8 mouse cellular contexts compared by ENCODE assay signal in genomic region chr15:78529428-78529990, GRCm38 (mm10). TPM values are rescaled to one million over a fixed set of nuclear protein-coding genes. Genes with fewer than 3 reads are reported as not detected.
DNase-seq lines count a peak whose midpoint lies in the region; ATAC-seq and TF ChIP-seq lines count a peak whose summit lies in the region.

No protein-coding gene starts in this region.

- DNase-seq in thymus, postnatal 4 days = peak; percentile 30
- DNase-seq in thymus, postnatal 25 days = no peak
- peak; percentile 82 for DNase-seq in heart, postnatal 0 days (ENCODE audit: low spot score)
- DNase-seq in kidney, postnatal 36 days = peak; percentile 62 to 78
- DNase-seq in ovary, adult 18-20 months (ENCODE audit: low spot score) = peak; percentile 74

- H3K9me3 ChIP-seq in forebrain, embryonic 12.5 days = no peaks in the 10 kb centered on the region
- no peaks in the 10 kb centered on the region for H3K9me3 ChIP-seq in heart, postnatal 0 days (replicated peaks; ENCODE audit: control insufficient read depth, low read length)
- H3K9me3 ChIP-seq in liver, embryonic 16.5 days (replicated peaks; ENCODE audit: control insufficient read depth, low read length) = no peaks in the 10 kb centered on the region

- peak overlapping the region; percentile 61 for H3K9ac ChIP-seq in forebrain, embryonic 12.5 days
- peak overlapping the region; percentile 63 for H3K9ac ChIP-seq in heart, postnatal 0 days (replicated peaks; ENCODE audit: low read depth, low read length)
- peak overlapping the region; percentile 25 for H3K9ac ChIP-seq in liver, embryonic 16.5 days (ENCODE audit: low read depth, low read length)

- H3K4me2 ChIP-seq in forebrain, embryonic 12.5 days = peak overlapping the region; percentile 53
- peak overlapping the region; percentile 75 for H3K4me2 ChIP-seq in heart, postnatal 0 days (ENCODE audit: low read depth, low read length)
- H3K4me2 ChIP-seq in liver, embryonic 16.5 days (ENCODE audit: low read depth, low read length) = peak overlapping the region; percentile 41

- H3K27me3 ChIP-seq in forebrain, embryonic 12.5 days = peaks cover 17% of the 10 kb centered on the region
- no peaks in the 10 kb centered on the region for H3K27me3 ChIP-seq in heart, postnatal 0 days (ENCODE audit: control insufficient read depth, insufficient read depth, low read length)
- H3K27me3 ChIP-seq in liver, embryonic 16.5 days (ENCODE audit: control insufficient read depth, insufficient read depth, low read depth, low read length) = no peaks in the 10 kb centered on the region

- peak; percentile 28; the same call in 1 of the 2 replicates for ATAC-seq in forebrain, embryonic 12.5 days (ENCODE audit: low FRiP score)
- ATAC-seq in heart, postnatal 0 days (ENCODE audit: insufficient read depth, low read depth) = peak; percentile 29
- 0 out of 2 replicates have a peak, but pooled peaks have one; percentile 15 for ATAC-seq in liver, embryonic 16.5 days (ENCODE audit: low read depth)
- ATAC-seq in granulocyte monocyte progenitor cell, adult 5-6 weeks (replicated peaks; ENCODE audit: poor library complexity, severe bottlenecking) = no peak

- 2% methylated on average over 15 of the region's 15 CpGs for WGBS in forebrain, embryonic 12.5 days
- 1% methylated on average over 15 of the region's 15 CpGs for WGBS in heart, postnatal 0 days
- 21% methylated on average over 15 of the region's 15 CpGs for WGBS in liver, embryonic 16.5 days (ENCODE audit: insufficient replicate concordance)

- H3K27ac ChIP-seq in forebrain, embryonic 12.5 days = 0 out of 2 replicates have a peak overlapping the region, but pooled peaks have one; percentile 38
- peak overlapping the region; percentile 92 for H3K27ac ChIP-seq in heart, postnatal 0 days (ENCODE audit: low read depth)
- peak overlapping the region; percentile 24; the same call in 1 of the 2 replicates for H3K27ac ChIP-seq in liver, embryonic 16.5 days (ENCODE audit: low read length)

- H3K4me1 ChIP-seq in forebrain, embryonic 12.5 days = peaks cover 27% of the 10 kb centered on the region
- H3K4me1 ChIP-seq in heart, postnatal 0 days (ENCODE audit: control insufficient read depth, insufficient read depth) = peaks cover 36% of the 10 kb centered on the region
- peaks cover 5% of the 10 kb centered on the region for H3K4me1 ChIP-seq in liver, embryonic 16.5 days (ENCODE audit: control insufficient read depth, low read depth, low read length)

- H3K36me3 ChIP-seq in forebrain, embryonic 12.5 days (replicated peaks) = no peaks in the 10 kb centered on the region
- peaks cover 14% of the 10 kb centered on the region for H3K36me3 ChIP-seq in heart, postnatal 0 days (replicated peaks; ENCODE audit: control insufficient read depth, insufficient read depth, low read length)
- H3K36me3 ChIP-seq in liver, embryonic 16.5 days (ENCODE audit: control insufficient read depth, insufficient read depth) = no peaks in the 10 kb centered on the region

- peak overlapping the region; percentile 29 for H3K4me3 ChIP-seq in forebrain, embryonic 12.5 days (replicated peaks)
- H3K4me3 ChIP-seq in heart, postnatal 0 days (ENCODE audit: low read depth, low read length) = peak overlapping the region; percentile 54
- H3K4me3 ChIP-seq in liver, embryonic 16.5 days (ENCODE audit: low read depth, low read length) = peak overlapping the region; percentile 38

- TF ChIP-seq EP300 in heart, postnatal 0 days (IDR thresholded peaks at IDR 0.05; ENCODE audit: low read depth) = no peak

- no peak for TF ChIP-seq CTCF in heart, postnatal 0 days (IDR thresholded peaks at IDR 0.05; ENCODE audit: low read depth)

RNA-seq across cellular contexts. Expression of gene C1qtnf6, which starts 1.7 kb away (rescaled TPM):
- 6.2 and 7.6 TPM in 2 replicates for polyA plus RNA-seq in forebrain, embryonic 12.5 days (2016; fragmentation: Nextera tagmentation; extraction: Ambion mirVana)
- 22.1 and 23.0 TPM in 2 replicates for total RNA-seq in heart, postnatal 0 days (2014; rRNA removed; ENCODE audit: low replicate concordance)
- 27.4 and 29.9 TPM in 2 replicates for polyA plus RNA-seq in heart, postnatal 0 days (2015; fragmentation: Nextera tagmentation; extraction: Ambion mirVana)
- 3.6 and 5.3 TPM in 2 replicates for polyA plus RNA-seq in liver, embryonic 16.5 days (2015; fragmentation: Nextera tagmentation; extraction: Ambion mirVana)
- 8.1 and 9.1 TPM in 2 replicates for total RNA-seq in granulocyte monocyte progenitor cell, adult 5-6 weeks (2014; fragmentation: Nextera tagmentation)
- 1.0 and 1.5 TPM in 2 replicates for total RNA-seq in granulocyte monocyte progenitor cell, adult 5-6 weeks (2017)

RNA-seq across cellular contexts. Expression of gene Sstr3, which starts 15.0 kb away (rescaled TPM):
- 0.32 and 0.35 TPM in 2 replicates for polyA plus RNA-seq in forebrain, embryonic 12.5 days (2016; fragmentation: Nextera tagmentation; extraction: Ambion mirVana)
- total RNA-seq in heart, postnatal 0 days (2014; rRNA removed; ENCODE audit: low replicate concordance) = 0.04 TPM in 1 of 2 replicates, not detected in the other
- polyA plus RNA-seq in heart, postnatal 0 days (2015; fragmentation: Nextera tagmentation; extraction: Ambion mirVana) = 0.12 and 0.19 TPM in 2 replicates
- polyA plus RNA-seq in liver, embryonic 16.5 days (2015; fragmentation: Nextera tagmentation; extraction: Ambion mirVana) = 0.02 TPM in 1 of 2 replicates, not detected in the other
- not detected in 2 replicates for total RNA-seq in granulocyte monocyte progenitor cell, adult 5-6 weeks (2014; fragmentation: Nextera tagmentation)
- total RNA-seq in granulocyte monocyte progenitor cell, adult 5-6 weeks (2017) = not detected in 2 replicates

RNA-seq across cellular contexts. Expression of gene Il2rb, which starts 34.4 kb away (rescaled TPM):
- polyA plus RNA-seq in forebrain, embryonic 12.5 days (2016; fragmentation: Nextera tagmentation; extraction: Ambion mirVana) = not detected in 2 replicates
- 0.12 TPM in 1 of 2 replicates, not detected in the other for total RNA-seq in heart, postnatal 0 days (2014; rRNA removed; ENCODE audit: low replicate concordance)
- polyA plus RNA-seq in heart, postnatal 0 days (2015; fragmentation: Nextera tagmentation; extraction: Ambion mirVana) = 0.08 TPM in 2 replicates
- polyA plus RNA-seq in liver, embryonic 16.5 days (2015; fragmentation: Nextera tagmentation; extraction: Ambion mirVana) = 0.63 and 1.1 TPM in 2 replicates
- total RNA-seq in granulocyte monocyte progenitor cell, adult 5-6 weeks (2014; fragmentation: Nextera tagmentation) = not detected in 2 replicates
- total RNA-seq in granulocyte monocyte progenitor cell, adult 5-6 weeks (2017) = not detected in 2 replicates

RNA-seq across cellular contexts. Expression of gene Rac2, which starts 43.1 kb away (rescaled TPM):
- 2.6 and 4.6 TPM in 2 replicates for polyA plus RNA-seq in forebrain, embryonic 12.5 days (2016; fragmentation: Nextera tagmentation; extraction: Ambion mirVana)
- 3.1 and 6.5 TPM in 2 replicates for total RNA-seq in heart, postnatal 0 days (2014; rRNA removed; ENCODE audit: low replicate concordance)
- polyA plus RNA-seq in heart, postnatal 0 days (2015; fragmentation: Nextera tagmentation; extraction: Ambion mirVana) = 4.0 and 5.6 TPM in 2 replicates
- polyA plus RNA-seq in liver, embryonic 16.5 days (2015; fragmentation: Nextera tagmentation; extraction: Ambion mirVana) = 108 and 121 TPM in 2 replicates
- total RNA-seq in granulocyte monocyte progenitor cell, adult 5-6 weeks (2014; fragmentation: Nextera tagmentation) = 325 and 431 TPM in 2 replicates
- total RNA-seq in granulocyte monocyte progenitor cell, adult 5-6 weeks (2017) = 94.7 and 105 TPM in 2 replicates

Comparison
In these comparisons a context has a peak if more than half of its experiments do, and no peak if none do; other contexts are left out.
1. H3K27ac ChIP-seq: peak in every context shown above with its lines; median percentile 92 in heart, postnatal 0 days; 38 in forebrain, embryonic 12.5 days; 24 in liver, embryonic 16.5 days.